Mouse (Mus musculus) thymus, adult 2 months (tissue): ENCODE data around the gene Wdfy3.

Experiments used
- CTCF ChIP-seq: fragments of 200-500 bp; IDR thresholded peaks from 2 replicates; pipeline ENCODE4 v1.5.1; 2012; ENCODE audit warnings: mild to moderate bottlenecking, control low read depth, low read length, moderate library complexity, borderline replicate concordance; ENCODE audit not compliant: control insufficient read depth, poor library complexity, insufficient read depth; ENCODE audit errors: extremely low read depth
- POLR2A ChIP-seq: fragments of 200-500 bp; IDR thresholded peaks from 2 replicates; pipeline ENCODE4 v1.6.1; 2012; ENCODE audit warnings: mild to moderate bottlenecking, low read length, control low read depth, moderate library complexity; ENCODE audit not compliant: control insufficient read depth, poor library complexity, insufficient read depth; ENCODE audit errors: extremely low read depth

DNA sequence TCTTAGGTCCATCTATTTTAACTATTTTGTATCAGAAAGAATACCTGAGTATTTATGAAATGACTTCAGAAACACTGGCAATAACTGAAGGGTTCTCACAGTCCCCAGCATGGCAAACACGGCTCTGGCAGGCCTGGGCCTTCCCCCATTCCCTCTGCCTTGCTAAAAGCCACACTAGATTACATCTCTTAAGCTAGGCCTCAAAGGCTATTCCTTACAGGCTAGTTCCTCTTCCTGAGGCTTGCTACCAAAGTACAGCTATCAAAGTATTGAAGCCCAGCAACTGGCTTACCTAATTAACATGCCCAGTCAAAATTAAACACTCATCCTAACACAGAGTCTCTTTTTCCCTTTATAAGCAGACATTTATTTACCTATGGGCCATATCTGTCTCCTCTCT is 117.8 kb downstream of the Wdfy3 start:
- no peak for TF ChIP-seq POLR2A
- no peak for TF ChIP-seq CTCF
